Mouse (Mus musculus): ENCODE results near the gene Mfsd14a. TPM values are rescaled to one million over a fixed set of nuclear protein-coding genes. Genes with fewer than 3 reads are reported as not detected.
A peak's percentile ranks its signal among the peaks of the same experiment; 100 is the strongest.
"Not testable (repeated sequence)": the region's sequence is repeated elsewhere in the genome, so short reads cannot be mapped to it uniquely, and the experiment has no call there.

Gene Mfsd14a
- polyA plus RNA-seq, 1 experiment from 2014 or later, result 94.0 TPM

GRCm38 (mm10) chr3:116661870-116662414, 535 bp downstream of the Mfsd14a start:
- Histone ChIP-seq H3K9ac (ENCODE audit: low read depth, low read length) (peak overlapping the region; percentile 99), H3K27me3 (ENCODE audit: insufficient read depth, low read length) (no peaks in the 10 kb centered on the region), H3K27ac (peak overlapping the region; percentile 96), H3K4me3 (replicated peaks; ENCODE audit: low read depth, low read length) (peak overlapping the region; percentile 98), H3K36me3 (ENCODE audit: insufficient read depth, low read length) (no peaks in the 10 kb centered on the region), H3K4me1 (replicated peaks; ENCODE audit: insufficient read depth, low read length) (no peaks in the 10 kb centered on the region; the same call in none of the 2 replicates), H3K4me2 (ENCODE audit: low read length) (peak overlapping the region; percentile 72), H3K9me3 (replicated peaks; ENCODE audit: low read length) (no peaks in the 10 kb centered on the region)
- no peak for TF ChIP-seq CTCF (IDR thresholded peaks at IDR 0.05; ENCODE audit: low read depth)
- DNase-seq (ENCODE audit: low spot score) (no peak), ATAC-seq (replicated peaks; ENCODE audit: low FRiP score, low read depth) (peak; percentile 82)
- under 1% methylated on average over 64 of the region's 68 CpGs for WGBS

GRCm38 (mm10) chr3:116661288-116661869, 1.1 kb downstream of the Mfsd14a start:
- H3K4me1 ChIP-seq (replicated peaks; ENCODE audit: insufficient read depth, low read length), result no peaks in the 10 kb centered on the region; the same call in none of the 2 replicates
- peak overlapping the region; percentile 96 for H3K27ac ChIP-seq
- ATAC-seq (replicated peaks; ENCODE audit: low FRiP score, low read depth) (no peak), DNase-seq (ENCODE audit: low spot score) (peak; percentile 37)
- no peaks in the 10 kb centered on the region for H3K27me3 ChIP-seq (ENCODE audit: insufficient read depth, low read length)
- H3K4me3 ChIP-seq (replicated peaks; ENCODE audit: low read depth, low read length), result peak overlapping the region; percentile 98
- WGBS, result 3% methylated on average over 16 of the region's 16 CpGs
- no peak for TF ChIP-seq CTCF (IDR thresholded peaks at IDR 0.05; ENCODE audit: low read depth)
- H3K9ac ChIP-seq (ENCODE audit: low read depth, low read length), result peak overlapping the region; percentile 99
- H3K36me3 ChIP-seq (ENCODE audit: insufficient read depth, low read length), result no peaks in the 10 kb centered on the region
- no peaks in the 10 kb centered on the region for H3K9me3 ChIP-seq (replicated peaks; ENCODE audit: low read length)
- H3K4me2 ChIP-seq (ENCODE audit: low read length), result peak overlapping the region; percentile 72

- Histone ChIP-seq H3K27ac (no peak overlapping the region), H3K36me3 (ENCODE audit: insufficient read depth, low read length) (no peaks in the 10 kb centered on the region), H3K9me3 (replicated peaks; ENCODE audit: low read length) (no peaks in the 10 kb centered on the region), H3K4me1 (replicated peaks; ENCODE audit: insufficient read depth, low read length) (no peaks in the 10 kb centered on the region; the same call in none of the 2 replicates), H3K27me3 (ENCODE audit: insufficient read depth, low read length) (no peaks in the 10 kb centered on the region), H3K4me3 (replicated peaks; ENCODE audit: low read depth, low read length) (no peak overlapping the region), H3K9ac (ENCODE audit: low read depth, low read length) (no peak overlapping the region), H3K4me2 (ENCODE audit: low read length) (no peak overlapping the region)
- DNase-seq (ENCODE audit: low spot score) (no peak), ATAC-seq (replicated peaks; ENCODE audit: low FRiP score, low read depth) (no peak)
- TF ChIP-seq CTCF (IDR thresholded peaks at IDR 0.05; ENCODE audit: low read depth), result no peak
- 78% methylated on average over 13 of the region's 13 CpGs for WGBS
Observed at GRCm38 (mm10) chr3:116659856-116660430, 2.5 kb downstream of the Mfsd14a start.

- H3K4me3 ChIP-seq (replicated peaks; ENCODE audit: low read depth, low read length), result no peak overlapping the region
- H3K9ac ChIP-seq (ENCODE audit: low read depth, low read length), result no peak overlapping the region
- ATAC-seq (replicated peaks; ENCODE audit: low FRiP score, low read depth) (no peak), DNase-seq (ENCODE audit: low spot score) (no peak)
- 66% methylated on average over 15 of the region's 15 CpGs for WGBS
- H3K36me3 ChIP-seq (ENCODE audit: insufficient read depth, low read length), result no peaks in the 10 kb centered on the region
- H3K27ac ChIP-seq, result no peak overlapping the region
- no peaks in the 10 kb centered on the region for H3K27me3 ChIP-seq (ENCODE audit: insufficient read depth, low read length)
- no peaks in the 10 kb centered on the region for H3K9me3 ChIP-seq (replicated peaks; ENCODE audit: low read length)
- no peaks in the 10 kb centered on the region; the same call in none of the 2 replicates for H3K4me1 ChIP-seq (replicated peaks; ENCODE audit: insufficient read depth, low read length)
- H3K4me2 ChIP-seq (ENCODE audit: low read length), result no peak overlapping the region
- TF ChIP-seq CTCF (IDR thresholded peaks at IDR 0.05; ENCODE audit: low read depth), result no peak
Observed at GRCm38 (mm10) chr3:116658928-116659565, 3.4 kb downstream of the Mfsd14a start.

- no peak overlapping the region for H3K27ac ChIP-seq
- H3K4me1 ChIP-seq (replicated peaks; ENCODE audit: insufficient read depth, low read length), result no peaks in the 10 kb centered on the region; the same call in 1 of the 2 replicates
- TF ChIP-seq CTCF (IDR thresholded peaks at IDR 0.05; ENCODE audit: low read depth), result no peak
- ATAC-seq (replicated peaks; ENCODE audit: low FRiP score, low read depth) (no peak), DNase-seq (ENCODE audit: low spot score) (no peak)
- WGBS, result 77% methylated on average over 7 of the region's 7 CpGs
- H3K9me3 ChIP-seq (replicated peaks; ENCODE audit: low read length), result no peaks in the 10 kb centered on the region
- H3K27me3 ChIP-seq (ENCODE audit: insufficient read depth, low read length), result no peaks in the 10 kb centered on the region
- no peak overlapping the region for H3K4me3 ChIP-seq (replicated peaks; ENCODE audit: low read depth, low read length)
- no peak overlapping the region for H3K4me2 ChIP-seq (ENCODE audit: low read length)
- H3K36me3 ChIP-seq (ENCODE audit: insufficient read depth, low read length), result no peaks in the 10 kb centered on the region
- no peak overlapping the region for H3K9ac ChIP-seq (ENCODE audit: low read depth, low read length)
Observed at GRCm38 (mm10) chr3:116656184-116656965, 6.1 kb downstream of the Mfsd14a start.

- ATAC-seq (replicated peaks; ENCODE audit: low FRiP score, low read depth); H3K36me3 ChIP-seq (ENCODE audit: insufficient read depth, low read length); H3K9me3 ChIP-seq (replicated peaks; ENCODE audit: low read length); H3K4me2 ChIP-seq (ENCODE audit: low read length); H3K4me3 ChIP-seq (replicated peaks; ENCODE audit: low read depth, low read length); DNase-seq (ENCODE audit: low spot score); H3K27me3 ChIP-seq (ENCODE audit: insufficient read depth, low read length); H3K9ac ChIP-seq (ENCODE audit: low read depth, low read length); H3K4me1 ChIP-seq (replicated peaks; ENCODE audit: insufficient read depth, low read length); H3K27ac ChIP-seq: not testable (repeated sequence)
- 95% methylated on average over 11 of the region's 11 CpGs for WGBS
Observed at GRCm38 (mm10) chr3:116654051-116654450, 8.4 kb downstream of the Mfsd14a start.

Measured in kidney, postnatal 0 days (tissue).